Comparison of ENCODE assay signal across 13 mouse cellular contexts in genomic region chr7:127309951-127310350, GRCm38 (mm10).
"Had no signal": no experiment of that assay in that cellular context is flagged by ENCODE, and none has a peak within 500 bp of the region (broad histone marks: within the 10 kb centered on the region; RNA-seq: fewer than 3 reads in every experiment).

No protein-coding gene starts in this region.

- DNase-seq: kidney, postnatal 25 days; liver; liver, embryonic 13.5 days; liver, postnatal 0 days; midbrain, embryonic 14.5 days; right cerebral cortex, postnatal 14 days; thymus, adult 2 months; thymus, postnatal 36 days had no signal

- H3K9me3 ChIP-seq: limb, embryonic 12.5 days; liver, embryonic 13.5 days; lung, embryonic 15.5 days; neural tube, embryonic 13.5 days; stomach, embryonic 15.5 days had no signal

- H3K4me1 ChIP-seq: limb, embryonic 12.5 days; liver, embryonic 13.5 days; lung, embryonic 15.5 days; neural tube, embryonic 13.5 days; stomach, embryonic 15.5 days had no signal

- H3K27me3 ChIP-seq: limb, embryonic 12.5 days; liver, embryonic 13.5 days; lung, embryonic 15.5 days; neural tube, embryonic 13.5 days; stomach, embryonic 15.5 days had no signal

- H3K4me2 ChIP-seq: limb, embryonic 12.5 days; liver, embryonic 13.5 days; lung, embryonic 15.5 days; neural tube, embryonic 13.5 days; stomach, embryonic 15.5 days had no signal

- H3K36me3 ChIP-seq: limb, embryonic 12.5 days; liver, embryonic 13.5 days; lung, embryonic 15.5 days; neural tube, embryonic 13.5 days; stomach, embryonic 15.5 days had no signal

- H3K9ac ChIP-seq: limb, embryonic 12.5 days; liver, embryonic 13.5 days; liver, postnatal 0 days; lung, embryonic 15.5 days; neural tube, embryonic 13.5 days; stomach, embryonic 15.5 days had no signal

- ATAC-seq: liver, postnatal 0 days had no signal

- H3K4me3 ChIP-seq: left cerebral cortex, adult 2 months; limb, embryonic 12.5 days; liver, embryonic 13.5 days; lung, embryonic 15.5 days; neural tube, embryonic 13.5 days; stomach, embryonic 15.5 days had no signal

- H3K27ac ChIP-seq: left cerebral cortex, adult 2 months; limb, embryonic 12.5 days; liver, embryonic 13.5 days; lung, embryonic 15.5 days; neural tube, embryonic 13.5 days; stomach, embryonic 15.5 days had no signal
